Mouse (Mus musculus) heart, adult 11 months (tissue): ENCODE data around the gene Cela3b.

Source experiments
- DNase-seq: peaks from one replicate; pipeline ENCODE4 v3.0.0; 2022

Gene Cela3b

GRCm38 (mm10) chr4:137461217-137461616, 30.9 kb upstream of the Cela3b start:
- no peak for DNase-seq

- no peak for DNase-seq
These were observed 30.3 kb upstream of the Cela3b start for GRCm38 (mm10) chr4:137460676-137461075.

GRCm38 (mm10) chr4:137458861-137459260, 28.5 kb upstream of the Cela3b start:
- peak; percentile 80 for DNase-seq

- peak; percentile 84 for DNase-seq
These were observed 28.0 kb upstream of the Cela3b start for GRCm38 (mm10) chr4:137458310-137458709.

- no peak for DNase-seq
These were observed 27.0 kb upstream of the Cela3b start for GRCm38 (mm10) chr4:137457292-137457691.

GRCm38 (mm10) chr4:137456581-137456980, 26.2 kb upstream of the Cela3b start:
- DNase-seq, result no peak

GRCm38 (mm10) chr4:137454582-137454981, 24.2 kb upstream of the Cela3b start:
- peak; percentile 84 for DNase-seq

GRCm38 (mm10) chr4:137453234-137453767, 23.0 kb upstream of the Cela3b start, which contains the start of gene 1700013G24Rik:
Gene 1700013G24Rik (plus strand): TSS chr4:137453284.
- DNase-seq, result peak; percentile 79

- peak; percentile 89 for DNase-seq
These were observed 21.9 kb upstream of the Cela3b start for GRCm38 (mm10) chr4:137452190-137452589.

- DNase-seq, result no peak
These were observed 19.4 kb upstream of the Cela3b start for GRCm38 (mm10) chr4:137449715-137450114.

GRCm38 (mm10) chr4:137449132-137449531, 18.8 kb upstream of the Cela3b start:
- DNase-seq, result peak; percentile 88

GRCm38 (mm10) chr4:137448641-137449040, 18.3 kb upstream of the Cela3b start:
- no peak for DNase-seq

GRCm38 (mm10) chr4:137448197-137448596, 17.9 kb upstream of the Cela3b start:
- peak; percentile 96 for DNase-seq

- DNase-seq, result peak; percentile 97
These were observed 17.2 kb upstream of the Cela3b start for GRCm38 (mm10) chr4:137447363-137448196.

GRCm38 (mm10) chr4:137445881-137446280, 15.5 kb upstream of the Cela3b start:
- DNase-seq, result no peak

GRCm38 (mm10) chr4:137443625-137444024, 13.3 kb upstream of the Cela3b start:
- DNase-seq, result no peak

- no peak for DNase-seq
These were observed 11.0 kb upstream of the Cela3b start for GRCm38 (mm10) chr4:137441332-137441731.

GRCm38 (mm10) chr4:137438842-137439241, 8.5 kb upstream of the Cela3b start:
- no peak for DNase-seq

GRCm38 (mm10) chr4:137436979-137437669, 6.8 kb upstream of the Cela3b start:
- peak; percentile 83 for DNase-seq

GRCm38 (mm10) chr4:137432700-137433550, 2.6 kb upstream of the Cela3b start:
- DNase-seq, result peak; percentile 85

GRCm38 (mm10) chr4:137417712-137418564, 12.4 kb downstream of the Cela3b start:
- no peak for DNase-seq

GRCm38 (mm10) chr4:137414936-137415335, 15.4 kb downstream of the Cela3b start:
- no peak for DNase-seq
